Mouse (Mus musculus) ES-E14 (cell line): ENCODE data around the gene Pgbd5.

Source experiments
- HCFC1 ChIP-seq: IDR thresholded peaks from 2 replicates; pipeline ENCODE4 v1.6.1; 2012; ENCODE audit warnings: low read length, inconsistent platforms, borderline replicate concordance; ENCODE audit not compliant: insufficient read depth
- ZNF384 ChIP-seq: IDR thresholded peaks from 2 replicates; pipeline ENCODE4 v1.6.1; 2012; ENCODE audit warnings: low read depth, low read length, inconsistent platforms

- no peak for TF ChIP-seq HCFC1
- TF ChIP-seq ZNF384: no peak
These were observed 23.7 kb downstream of the Pgbd5 start for GRCm38 (mm10) chr8:124415789-124416188.
